Mouse (Mus musculus) myocyte (in vitro differentiated cells): ENCODE data around the gene Bcar3. TPM values are rescaled to one million over a fixed set of nuclear protein-coding genes. Genes with fewer than 3 reads are reported as not detected.

ENCODE experiments used
- H3K27me3 ChIP-seq: one replicate; pipeline ENCODE4 v1.6.1; 2011; ENCODE audit not compliant: control insufficient read depth, insufficient read depth, insufficient read length
- H3K36me3 ChIP-seq: one replicate; pipeline ENCODE4 v1.6.1; 2011; ENCODE audit not compliant: control insufficient read depth, insufficient read depth
- H3K4me2 ChIP-seq: one replicate; pipeline ENCODE4 v1.6.1; 2011; ENCODE audit warnings: low read depth, control low read depth
- H3K4me3 ChIP-seq: one replicate; pipeline ENCODE4 v1.5.1; 2011; ENCODE audit warnings: mild to moderate bottlenecking, control low read depth, moderate library complexity
- H3K79me2 ChIP-seq: one replicate; pipeline ENCODE4 v1.6.1; 2011; ENCODE audit not compliant: control insufficient read depth, insufficient read depth
- H3ac ChIP-seq: one replicate; pipeline ENCODE4 v1.6.1; 2011; ENCODE audit not compliant: control insufficient read depth, insufficient read length
- CEBPB ChIP-seq: IDR thresholded peaks from 2 replicates; pipeline ENCODE4 v1.6.1; 2011; ENCODE audit warnings: mild to moderate bottlenecking, moderate library complexity; ENCODE audit not compliant: poor library complexity, insufficient read depth, severe bottlenecking
- E2F4 ChIP-seq: IDR thresholded peaks from one replicate; pipeline ENCODE4 v1.6.1; 2011; ENCODE audit warnings: mild to moderate bottlenecking, control low read depth, moderate library complexity; ENCODE audit not compliant: insufficient read depth
- MAX ChIP-seq: IDR thresholded peaks from one replicate; pipeline ENCODE4 v1.6.1; 2011; ENCODE audit warnings: low read depth, mild to moderate bottlenecking, control low read depth
- MYOD1 ChIP-seq, 3 experiments: IDR thresholded peaks; one replicate each; pipeline ENCODE4 v1.6.1; 2011; ENCODE audit warnings: control low read depth in 2 of 3, low read depth in 2 of 3, mild to moderate bottlenecking in 2 of 3, moderate library complexity in 1 of 3; ENCODE audit not compliant: insufficient read length in 2 of 3, control insufficient read depth in 1 of 3
- MYOG ChIP-seq, 3 experiments: IDR thresholded peaks; one replicate each; pipeline ENCODE4 v1.6.1; 2011; ENCODE audit warnings: control low read depth in 2 of 3, low read depth in 2 of 3, mild to moderate bottlenecking in 2 of 3; ENCODE audit not compliant: insufficient read length in 2 of 3, control insufficient read depth in 1 of 3, insufficient read depth in 1 of 3
- POLR2A ChIP-seq: IDR thresholded peaks from one replicate; pipeline ENCODE4 v1.6.1; 2011; ENCODE audit warnings: low read depth, mild to moderate bottlenecking, control low read depth, moderate library complexity; ENCODE audit not compliant: insufficient read length
- POLR2AphosphoS2 ChIP-seq: IDR thresholded peaks from one replicate; pipeline ENCODE4 v1.6.1; 2011; ENCODE audit warnings: low read depth, control low read depth; ENCODE audit not compliant: insufficient read length
- REST ChIP-seq: IDR thresholded peaks from one replicate; pipeline ENCODE4 v1.6.1; 2011; ENCODE audit warnings: mild to moderate bottlenecking, control low read depth, moderate library complexity; ENCODE audit not compliant: insufficient read depth, insufficient read length
- SRF ChIP-seq: IDR thresholded peaks from one replicate; pipeline ENCODE4 v1.6.1; 2011; ENCODE audit warnings: low read depth; ENCODE audit not compliant: control insufficient read depth, insufficient read length
- TCF12 ChIP-seq: IDR thresholded peaks from one replicate; pipeline ENCODE4 v1.6.1; 2011; ENCODE audit warnings: mild to moderate bottlenecking, control low read depth; ENCODE audit not compliant: poor library complexity, insufficient read depth, severe bottlenecking
- TCF3 ChIP-seq: IDR thresholded peaks from one replicate; pipeline ENCODE4 v1.6.1; 2011; ENCODE audit warnings: low read depth, control low read depth; ENCODE audit not compliant: insufficient read length
- USF1 ChIP-seq: IDR thresholded peaks from one replicate; pipeline ENCODE4 v1.6.1; 2011; ENCODE audit warnings: low read depth, mild to moderate bottlenecking, control low read depth, moderate library complexity
- polyA plus RNA-seq: library from polyadenylated mRNA; unstranded; fragments of >200 nt; fragmentation: generic; extraction: Trizol; gene quantifications from one replicate; pipeline ENCODE4 v1.2.1, GENCODE M21; 2012; ENCODE audit warnings: missing spikeins

Gene Bcar3
- polyA plus RNA-seq, 1 experiment = 21.4 TPM

DNA sequence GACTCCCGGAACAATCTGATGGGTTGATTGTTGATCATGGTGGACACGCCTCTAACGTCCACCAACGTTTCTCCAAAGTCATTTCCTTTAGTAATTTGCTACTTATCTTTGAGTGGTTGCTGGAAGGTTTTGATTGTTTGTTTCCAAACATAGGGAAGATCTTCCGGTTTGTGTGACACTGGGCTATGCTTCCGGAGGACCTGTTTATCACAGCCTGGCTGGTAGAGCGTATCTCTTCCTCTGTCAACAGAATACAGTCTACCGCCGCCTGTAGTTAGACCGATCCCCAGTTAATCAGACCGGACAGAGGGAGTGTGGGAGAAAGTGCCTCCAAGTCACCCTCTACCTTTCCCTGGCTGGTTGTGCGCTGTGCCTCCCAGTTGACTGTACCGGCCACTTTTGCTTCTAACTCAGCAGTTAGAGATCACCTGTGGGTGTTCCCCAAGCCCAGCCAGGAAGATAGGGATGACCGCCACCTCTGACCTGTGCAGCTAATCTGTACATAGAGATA, 216.4 kb downstream of the Bcar3 start:
- Histone ChIP-seq H3K4me2 (peak overlapping the region; percentile 76), H3K79me2 (peaks cover 20% of the 10 kb centered on the region), H3ac (no peak overlapping the region), H3K4me3 (no peak overlapping the region), H3K27me3 (no peaks in the 10 kb centered on the region), H3K36me3 (peaks cover 5% of the 10 kb centered on the region)
- TF ChIP-seq MAX (no peak), E2F4 (no peak), MYOG (IDR thresholded peaks at IDR 0.05; ENCODE audit: control insufficient read depth in 1 of 3, insufficient read depth in 1 of 3, insufficient read length in 2 of 3, low read depth in 2 of 3) (no peak), USF1 (no peak), CEBPB (no peak)

DNA sequence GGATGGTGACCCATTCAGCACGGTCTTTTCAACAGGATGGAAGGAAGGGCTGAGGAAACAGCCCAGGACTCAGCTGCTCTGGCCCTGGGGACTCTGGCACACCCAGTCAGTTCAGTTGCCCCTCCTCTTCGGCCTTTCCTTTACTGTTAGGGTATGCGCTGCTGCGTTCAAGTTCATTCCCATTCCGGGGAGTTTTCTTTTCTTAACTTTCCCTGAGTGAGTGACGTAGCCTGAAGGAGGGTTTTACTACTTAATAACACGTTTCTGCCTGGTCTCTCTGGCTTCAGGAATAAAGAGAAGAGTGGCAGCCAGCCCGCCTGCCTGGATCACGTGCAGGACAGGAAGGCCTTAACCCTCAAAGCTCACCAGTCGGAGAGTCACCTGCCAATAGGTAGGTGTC, 217.0 kb downstream of the Bcar3 start:
- H3ac ChIP-seq = no peak overlapping the region
- H3K27me3 ChIP-seq = no peaks in the 10 kb centered on the region
- peaks cover 8% of the 10 kb centered on the region for H3K36me3 ChIP-seq
- H3K4me2 ChIP-seq = peak overlapping the region; percentile 33
- no peak overlapping the region for H3K4me3 ChIP-seq
- TF ChIP-seq CEBPB = no peak
- no peak for TF ChIP-seq USF1
- TF ChIP-seq MYOD1 (IDR thresholded peaks at IDR 0.05; ENCODE audit: control insufficient read depth in 1 of 3, insufficient read length in 2 of 3, low read depth in 2 of 3) = no peak
- no peak for TF ChIP-seq REST
- no peak for TF ChIP-seq SRF
- peaks cover 19% of the 10 kb centered on the region for H3K79me2 ChIP-seq

DNA sequence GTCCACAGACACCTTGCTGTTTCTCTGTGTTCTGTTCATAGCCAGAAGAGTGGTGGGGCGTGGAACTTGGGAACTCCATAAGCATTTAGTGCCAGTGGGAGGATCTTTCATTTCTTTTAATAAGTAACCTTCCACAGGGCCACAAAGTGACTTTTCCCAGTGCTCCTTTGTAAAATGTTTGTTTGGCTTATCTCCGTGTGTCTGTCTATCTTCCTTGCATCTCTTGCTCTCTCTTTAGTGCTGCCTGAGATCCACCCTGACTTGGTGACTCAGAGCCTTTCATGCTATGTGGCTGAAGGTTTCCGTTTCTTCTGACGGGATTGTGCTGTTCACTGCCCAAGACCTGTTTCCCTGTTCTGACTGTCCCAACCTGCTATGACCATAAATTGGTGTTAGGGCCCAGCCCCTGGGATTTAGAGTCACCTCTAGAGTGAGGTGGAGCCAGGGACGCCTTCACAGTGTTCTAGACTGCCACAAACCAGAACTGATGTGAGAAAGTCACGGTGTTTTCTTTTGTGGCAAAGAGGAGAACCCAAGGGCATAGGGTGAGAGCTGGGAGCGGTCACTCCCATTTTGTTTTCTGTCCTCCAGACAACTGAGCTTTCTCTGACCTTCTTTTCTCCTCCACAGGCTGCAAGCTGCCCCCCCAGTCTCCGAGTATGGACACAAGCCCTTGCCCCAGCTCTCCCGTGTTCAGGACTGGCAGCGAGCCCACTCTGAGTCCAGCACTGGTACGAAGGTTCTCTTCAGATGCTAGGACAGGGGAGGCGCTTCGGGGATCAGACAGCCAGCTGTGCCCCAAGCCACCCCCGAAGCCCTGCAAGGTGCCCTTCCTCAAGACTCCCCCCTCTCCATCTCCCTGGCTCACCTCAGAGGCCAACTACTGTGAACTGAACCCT, 218.0 kb downstream of the Bcar3 start:
- no peak for TF ChIP-seq POLR2AphosphoS2
- TF ChIP-seq TCF3 = no peak
- TF ChIP-seq CEBPB = no peak
- TF ChIP-seq USF1 = no peak
- no peak for TF ChIP-seq TCF12
- TF ChIP-seq MAX = no peak
- TF ChIP-seq MYOG (IDR thresholded peaks at IDR 0.05; ENCODE audit: control insufficient read depth in 1 of 3, insufficient read depth in 1 of 3, insufficient read length in 2 of 3, low read depth in 2 of 3) = no peak
- no peak for TF ChIP-seq E2F4
- TF ChIP-seq REST = no peak
- no peak for TF ChIP-seq POLR2A
- no peak for TF ChIP-seq SRF
- no peak for TF ChIP-seq MYOD1 (IDR thresholded peaks at IDR 0.05; ENCODE audit: control insufficient read depth in 1 of 3, insufficient read length in 2 of 3, low read depth in 2 of 3)
- Histone ChIP-seq H3K4me3 (no peak overlapping the region), H3K36me3 (peaks cover 8% of the 10 kb centered on the region), H3K79me2 (peaks cover 10% of the 10 kb centered on the region), H3ac (no peak overlapping the region), H3K4me2 (peak overlapping the region; percentile 33), H3K27me3 (no peaks in the 10 kb centered on the region)

DNA sequence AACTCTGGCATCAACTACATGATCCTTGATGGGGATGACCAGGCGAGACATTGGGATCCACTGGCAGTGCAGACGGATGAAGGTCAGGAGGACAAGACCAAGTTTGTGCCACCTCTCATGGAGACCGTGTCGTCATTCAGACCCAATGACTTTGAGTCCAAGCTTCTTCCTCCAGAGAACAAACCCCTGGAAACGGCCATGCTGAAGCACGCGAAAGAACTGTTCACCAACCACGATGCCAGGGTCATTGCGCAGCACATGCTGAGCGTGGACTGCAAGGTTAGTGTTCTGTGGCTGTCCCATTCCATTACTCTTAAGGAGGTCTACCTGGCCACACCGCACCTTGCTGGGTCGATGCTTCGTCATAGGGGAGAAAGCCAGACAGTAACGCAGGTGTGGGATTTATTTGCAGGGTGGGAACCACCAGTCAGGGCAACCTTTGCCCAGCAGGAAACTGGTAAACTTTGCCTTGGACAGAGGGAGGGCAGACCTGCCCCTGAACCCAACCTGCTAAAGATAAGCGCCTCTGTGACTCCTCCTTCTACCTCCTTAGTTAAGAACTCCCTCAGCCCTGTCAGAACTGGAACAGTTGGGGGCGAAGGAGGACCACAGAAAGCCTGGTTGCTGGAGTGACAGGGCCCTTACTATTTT, 218.9 kb downstream of the Bcar3 start:
- H3K4me2 ChIP-seq = no peak overlapping the region
- H3K79me2 ChIP-seq = peaks cover 10% of the 10 kb centered on the region
- no peaks in the 10 kb centered on the region for H3K27me3 ChIP-seq
- no peak overlapping the region for H3ac ChIP-seq
- no peak overlapping the region for H3K4me3 ChIP-seq
- peaks cover 8% of the 10 kb centered on the region for H3K36me3 ChIP-seq
- TF ChIP-seq CEBPB = no peak
- TF ChIP-seq USF1 = no peak
- TF ChIP-seq POLR2A = no peak
- TF ChIP-seq MYOG (IDR thresholded peaks at IDR 0.05; ENCODE audit: control insufficient read depth in 1 of 3, insufficient read depth in 1 of 3, insufficient read length in 2 of 3, low read depth in 2 of 3) = no peak
- no peak for TF ChIP-seq MAX

DNA sequence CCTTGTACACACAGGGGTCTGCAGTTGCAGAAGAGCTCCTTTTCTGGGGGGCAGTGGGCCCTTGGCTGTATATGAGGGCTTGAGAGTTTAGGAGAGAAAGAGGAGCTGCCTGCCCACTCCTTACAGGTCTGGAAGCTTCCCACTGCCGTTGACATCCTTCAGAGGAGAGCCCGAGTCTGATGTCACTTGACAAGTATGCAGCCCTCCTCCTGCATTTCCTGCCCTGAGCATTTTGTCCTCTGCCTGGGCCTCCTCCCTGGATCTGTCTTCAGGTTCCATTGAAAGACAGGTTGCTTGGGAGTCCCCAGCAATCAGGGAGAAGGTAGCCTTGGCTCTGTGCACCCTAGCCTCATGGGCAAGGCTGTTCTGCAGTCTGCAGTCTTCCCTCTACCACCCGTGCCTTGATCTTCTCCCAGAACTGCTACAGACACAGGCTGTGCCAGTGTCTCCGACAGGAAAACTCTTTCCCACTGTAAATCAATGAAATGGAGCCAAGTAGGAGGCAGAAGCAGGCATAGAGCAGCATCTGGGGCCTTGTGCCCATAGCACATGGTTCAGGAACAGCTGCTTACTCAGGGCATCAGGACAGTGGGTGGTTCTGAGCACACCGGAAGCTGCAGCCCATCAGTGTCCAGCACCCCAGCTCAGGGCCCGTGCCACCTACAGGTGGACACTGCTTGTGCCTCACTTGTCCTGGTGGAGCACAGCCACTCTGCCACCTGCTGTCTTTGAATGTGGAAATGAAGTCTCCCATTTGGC, 221.8 kb downstream of the Bcar3 start:
- peak overlapping the region; percentile 33 for H3K4me2 ChIP-seq
- H3K4me3 ChIP-seq = no peak overlapping the region
- H3ac ChIP-seq = no peak overlapping the region
- TF ChIP-seq REST (no peak), TCF3 (no peak), TCF12 (no peak), MYOG (IDR thresholded peaks at IDR 0.05; ENCODE audit: control insufficient read depth in 1 of 3, insufficient read depth in 1 of 3, insufficient read length in 2 of 3, low read depth in 2 of 3) (peak in 2 of 3 experiments; percentile 84 to 86), MYOD1 (IDR thresholded peaks at IDR 0.05; ENCODE audit: control insufficient read depth in 1 of 3, insufficient read length in 2 of 3, low read depth in 2 of 3) (peak in 2 of 3 experiments; percentile 55 to 71), POLR2AphosphoS2 (no peak), USF1 (no peak), SRF (peak; percentile 20)
- H3K36me3 ChIP-seq = peaks cover 12% of the 10 kb centered on the region
- H3K27me3 ChIP-seq = no peaks in the 10 kb centered on the region
- peaks cover 10% of the 10 kb centered on the region for H3K79me2 ChIP-seq
